Mouse (Mus musculus) intestine, embryonic 15.5 days (tissue): Measurements from ENCODE around the gene Ctbp2. TPM values are rescaled to one million over a fixed set of nuclear protein-coding genes. Genes with fewer than 3 reads are reported as not detected.

Source experiments
- ATAC-seq: fragments of 200-750 bp; cut with Nextera tagmentation; 2 replicates; pipeline ENCODE4 v1.8.0; 2017; ENCODE audit warnings: moderate TSS enrichment, moderate library complexity
- H3K27ac ChIP-seq: fragments of 300-500 bp; sonication (generic); 2 replicates; pipeline ENCODE4 v1.5.1; 2015; ENCODE audit warnings: mild to moderate bottlenecking, inconsistent platforms
- H3K27me3 ChIP-seq: fragments of 300-500 bp; sonication (generic); replicated peaks from 2 replicates; pipeline ENCODE4 v1.6.1; 2015; ENCODE audit warnings: inconsistent platforms
- H3K36me3 ChIP-seq: fragments of 300-500 bp; sonication (generic); 2 replicates; pipeline ENCODE4 v1.6.1; 2015; ENCODE audit warnings: inconsistent platforms
- H3K4me1 ChIP-seq: fragments of 300-500 bp; sonication (generic); replicated peaks from 2 replicates; pipeline ENCODE4 v1.6.1; 2015; ENCODE audit warnings: inconsistent platforms
- H3K4me2 ChIP-seq: fragments of 300-500 bp; sonication (generic); replicated peaks from 2 replicates; pipeline ENCODE4 v1.6.1; 2015; ENCODE audit warnings: mild to moderate bottlenecking, inconsistent platforms
- H3K4me3 ChIP-seq: fragments of 300-500 bp; sonication (generic); replicated peaks from 2 replicates; pipeline ENCODE4 v1.5.1; 2015; ENCODE audit warnings: inconsistent platforms
- H3K9ac ChIP-seq: fragments of 300-500 bp; sonication (generic); 2 replicates; pipeline ENCODE4 v1.6.1; 2015; ENCODE audit warnings: inconsistent platforms
- H3K9me3 ChIP-seq: fragments of 300-500 bp; sonication (generic); 2 replicates; pipeline ENCODE4 v1.6.1; 2016; ENCODE audit warnings: inconsistent platforms
- WGBS: fragments of 180-500 bp; shearing (Covaris S2); methylation state at CpG from one replicate; pipeline ENCODE4 v1.1.7; 2015; 5-methylcytosine and 5-hydroxymethylcytosine counted together
- polyA plus RNA-seq: library from polyadenylated mRNA; unstranded; fragments of >200 nt; fragmentation: Nextera tagmentation; extraction: Ambion mirVana; gene quantifications from 2 replicates; pipeline ENCODE4 v1.2.1, GENCODE M21; 2015

Gene Ctbp2
- polyA plus RNA-seq, 1 experiment from 2014 or later = 85.5 TPM

DNA sequence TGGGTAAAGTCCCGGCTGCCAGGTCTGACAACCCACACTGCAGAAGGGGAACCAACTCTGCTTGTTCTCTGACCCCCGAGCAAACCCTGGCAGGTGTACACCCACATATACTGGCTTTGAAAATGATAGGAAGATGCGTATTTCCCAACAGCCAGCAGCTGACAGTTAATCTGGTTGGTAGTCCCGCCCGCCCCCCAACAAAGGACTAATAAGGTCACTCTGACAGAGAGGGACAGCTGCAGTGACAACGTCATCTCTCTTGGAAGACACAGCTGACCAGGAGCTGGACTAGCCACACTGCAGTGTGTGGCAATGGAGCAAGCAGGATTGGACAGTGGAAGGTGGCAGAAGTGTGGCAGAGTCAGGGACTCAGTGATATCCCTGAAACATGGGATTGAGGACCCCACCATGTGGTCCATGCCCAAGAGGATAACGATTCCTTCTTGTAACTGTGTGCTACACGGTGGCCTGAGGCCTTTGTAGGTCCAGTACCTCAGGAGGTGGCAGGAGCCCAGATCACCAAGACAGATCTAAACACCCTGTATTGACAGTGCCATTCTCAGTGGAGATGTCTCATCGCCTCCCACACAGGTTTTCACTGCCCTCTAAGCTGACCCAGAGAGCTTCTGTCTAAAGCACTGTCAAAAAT, 131.1 kb downstream of the Ctbp2 start:
- no peaks in the 10 kb centered on the region for H3K9me3 ChIP-seq
- no peak overlapping the region for H3K9ac ChIP-seq
- H3K4me2 ChIP-seq = no peak overlapping the region
- no peaks in the 10 kb centered on the region for H3K27me3 ChIP-seq
- 92% methylated on average over 9 of the region's 9 CpGs for WGBS
- ATAC-seq = no peak
- peaks cover 48% of the 10 kb centered on the region for H3K36me3 ChIP-seq
- H3K4me1 ChIP-seq = no peaks in the 10 kb centered on the region
- no peak overlapping the region for H3K4me3 ChIP-seq
- no peak overlapping the region for H3K27ac ChIP-seq

DNA sequence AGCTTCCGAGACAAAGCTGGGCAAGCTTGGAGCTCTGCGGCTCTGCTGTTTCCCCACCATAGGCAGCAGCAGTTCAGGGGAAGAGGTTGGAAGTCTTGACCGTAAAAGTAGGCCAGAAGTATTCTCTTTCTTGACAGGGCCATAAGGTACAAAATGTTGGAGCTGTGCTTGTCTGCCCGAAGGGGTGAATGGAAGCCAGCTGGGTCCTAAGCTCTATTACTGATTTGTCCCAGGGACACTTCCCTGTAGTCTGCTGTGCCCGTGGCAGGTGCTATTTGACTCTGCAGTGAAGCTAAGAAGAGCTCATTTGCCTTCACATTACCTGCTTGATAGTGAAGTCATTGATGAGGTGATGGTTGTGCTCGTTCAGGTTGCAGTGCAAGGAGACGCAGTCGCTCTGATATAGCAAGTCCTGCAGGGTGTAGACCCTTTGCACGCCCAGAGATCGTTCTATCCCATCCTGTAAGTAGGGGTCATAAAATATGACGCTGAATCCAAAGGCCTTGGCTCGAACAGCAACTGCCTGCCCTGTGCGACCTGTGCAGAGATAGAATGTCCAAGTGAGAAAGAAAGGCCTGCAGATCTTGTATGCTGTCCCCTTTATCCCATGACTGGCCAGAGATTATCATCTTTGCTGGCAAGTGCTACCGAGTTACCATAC, 132.8 kb downstream of the Ctbp2 start:
- WGBS = 82% methylated on average over 14 of the region's 14 CpGs
- H3K27ac ChIP-seq = no peak overlapping the region
- no peak overlapping the region for H3K4me3 ChIP-seq
- no peaks in the 10 kb centered on the region for H3K27me3 ChIP-seq
- no peak for ATAC-seq
- H3K36me3 ChIP-seq = peaks cover 36% of the 10 kb centered on the region
- H3K4me2 ChIP-seq = no peak overlapping the region
- no peaks in the 10 kb centered on the region for H3K9me3 ChIP-seq
- no peak overlapping the region for H3K9ac ChIP-seq
- H3K4me1 ChIP-seq = no peaks in the 10 kb centered on the region

DNA sequence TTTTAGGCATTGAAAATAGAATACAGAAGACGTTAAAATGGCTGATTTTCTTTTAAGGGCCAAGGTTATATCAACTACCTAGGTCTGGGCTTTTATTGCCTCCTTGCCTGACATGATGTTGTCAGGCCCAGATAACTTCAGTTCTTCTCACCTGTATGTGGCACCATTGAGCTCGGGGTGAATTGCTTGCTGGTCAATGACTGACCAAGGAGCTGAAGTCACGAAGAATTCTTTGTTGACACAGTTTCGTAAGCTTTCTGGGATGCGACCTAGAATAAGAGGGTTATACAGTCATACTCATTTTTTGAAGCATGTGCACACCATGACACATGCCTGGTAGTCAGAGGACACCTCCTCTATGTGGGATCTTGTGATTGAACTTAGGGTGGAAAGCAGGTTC, 134.3 kb downstream of the Ctbp2 start:
- Histone ChIP-seq H3K9me3 (no peaks in the 10 kb centered on the region), H3K4me2 (no peak overlapping the region), H3K9ac (no peak overlapping the region), H3K4me1 (no peaks in the 10 kb centered on the region), H3K27ac (no peak overlapping the region), H3K36me3 (peaks cover 31% of the 10 kb centered on the region), H3K4me3 (no peak overlapping the region), H3K27me3 (no peaks in the 10 kb centered on the region)
- ATAC-seq = no peak
- 75% methylated on average over 5 of the region's 5 CpGs for WGBS

DNA sequence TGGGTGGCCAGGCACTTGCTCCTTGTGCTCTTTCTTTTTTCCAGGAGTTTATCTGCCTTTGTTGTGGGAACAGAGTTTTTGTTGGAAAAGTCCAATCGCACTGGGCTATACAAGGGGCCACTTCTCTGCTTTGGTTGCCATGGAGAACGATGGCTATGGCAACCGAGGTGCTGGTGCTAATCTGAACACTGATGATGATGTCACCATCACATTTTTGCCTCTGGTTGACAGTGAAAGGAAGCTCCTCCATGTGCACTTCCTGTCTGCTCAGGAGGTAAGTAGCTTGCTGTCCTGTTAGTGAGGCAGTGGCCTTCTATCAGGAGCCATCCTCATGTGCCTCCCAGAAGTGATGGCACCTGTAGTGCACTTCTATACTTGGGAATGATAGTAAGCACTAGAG, 141.5 kb downstream of the Ctbp2 start:
- H3K4me2 ChIP-seq = no peak overlapping the region
- H3K27me3 ChIP-seq = no peaks in the 10 kb centered on the region
- H3K9me3 ChIP-seq = no peaks in the 10 kb centered on the region
- H3K4me3 ChIP-seq = no peak overlapping the region
- H3K4me1 ChIP-seq = no peaks in the 10 kb centered on the region
- no peak overlapping the region for H3K9ac ChIP-seq
- no peak for ATAC-seq
- peaks cover 8% of the 10 kb centered on the region; the same call in 1 of the 2 replicates for H3K36me3 ChIP-seq
- WGBS = 69% methylated on average over 3 of the region's 3 CpGs
- no peak overlapping the region for H3K27ac ChIP-seq

DNA sequence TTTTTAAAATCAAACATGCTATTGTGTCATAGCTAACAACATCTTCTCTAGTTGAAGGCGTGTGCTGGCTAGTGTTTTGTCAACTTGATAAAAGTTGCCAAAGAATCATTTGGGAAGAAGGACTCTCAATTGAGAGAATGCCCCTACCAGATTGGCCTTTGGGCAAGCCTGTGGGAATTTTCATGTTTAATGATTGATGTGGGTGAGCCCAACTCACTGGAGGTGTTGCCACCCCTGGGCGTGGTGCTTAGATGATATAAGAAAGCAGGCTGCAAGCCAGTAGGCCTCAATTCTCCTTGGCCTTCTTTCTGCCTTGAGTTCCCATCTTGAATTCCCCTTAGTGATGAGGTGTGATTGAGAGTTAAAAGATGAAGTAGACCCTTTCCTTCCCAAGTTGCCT, 146.2 kb downstream of the Ctbp2 start:
- Histone ChIP-seq H3K4me1 (no peaks in the 10 kb centered on the region), H3K9ac (no peak overlapping the region), H3K4me3 (no peak overlapping the region), H3K4me2 (no peak overlapping the region), H3K27ac (no peak overlapping the region), H3K9me3 (no peaks in the 10 kb centered on the region), H3K27me3 (no peaks in the 10 kb centered on the region), H3K36me3 (peaks cover 3% of the 10 kb centered on the region; the same call in 1 of the 2 replicates)
- ATAC-seq = no peak
- 96% methylated on average over 2 of the region's 2 CpGs for WGBS

DNA sequence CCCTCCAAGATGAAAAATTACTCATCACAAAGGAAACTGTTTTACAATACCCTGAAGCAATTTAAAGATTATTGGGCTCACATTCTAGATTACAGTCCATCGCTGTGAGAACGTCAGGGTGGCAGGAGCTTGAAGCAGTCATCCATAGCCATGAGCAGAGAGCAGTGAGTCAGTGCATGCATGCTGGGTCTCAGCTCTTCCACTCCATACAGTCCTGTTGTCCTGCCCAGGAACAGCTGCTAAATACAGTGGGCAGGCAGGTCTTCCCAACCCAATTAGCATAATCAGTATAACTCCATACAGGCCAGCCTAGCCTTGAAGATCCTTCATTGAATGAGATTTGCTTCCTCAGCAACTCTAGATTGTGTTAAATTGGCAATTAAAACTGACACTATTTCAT, 148.1 kb downstream of the Ctbp2 start:
- Histone ChIP-seq H3K4me2 (no peak overlapping the region), H3K27me3 (no peaks in the 10 kb centered on the region), H3K36me3 (peaks cover 3% of the 10 kb centered on the region; the same call in 1 of the 2 replicates), H3K4me3 (no peak overlapping the region), H3K9me3 (no peaks in the 10 kb centered on the region), H3K4me1 (no peaks in the 10 kb centered on the region), H3K27ac (no peak overlapping the region), H3K9ac (no peak overlapping the region)
- no peak for ATAC-seq
- WGBS = 73% methylated on average over 2 of the region's 2 CpGs

DNA sequence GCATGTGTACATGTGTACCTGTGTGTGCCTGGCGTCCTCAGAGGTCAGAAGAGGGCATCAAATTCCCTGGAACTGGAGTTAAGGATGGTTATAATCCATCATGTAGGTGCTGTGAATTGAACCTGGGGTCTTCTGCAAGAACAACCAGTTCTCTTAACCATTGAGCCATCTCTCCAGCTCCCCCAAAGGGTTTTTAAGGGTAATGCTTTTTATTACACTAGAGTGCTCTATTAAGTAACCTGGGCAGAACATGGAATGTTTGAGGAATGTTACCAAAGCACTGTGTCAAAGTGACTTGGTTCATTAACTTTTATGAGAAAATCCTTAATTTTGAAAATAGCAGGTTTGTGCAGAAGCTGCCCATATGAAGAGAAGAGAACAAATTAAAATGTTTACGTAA, 152.1 kb downstream of the Ctbp2 start:
- Histone ChIP-seq H3K27me3 (no peaks in the 10 kb centered on the region), H3K36me3 (0 out of 2 replicates have a peak, but pooled peaks cover 3% of the 10 kb centered on the region), H3K4me3 (no peak overlapping the region), H3K4me2 (no peak overlapping the region), H3K9ac (no peak overlapping the region), H3K4me1 (no peaks in the 10 kb centered on the region), H3K27ac (no peak overlapping the region), H3K9me3 (no peaks in the 10 kb centered on the region)
- 88% methylated on average over 2 of the region's 2 CpGs for WGBS
- no peak for ATAC-seq

DNA sequence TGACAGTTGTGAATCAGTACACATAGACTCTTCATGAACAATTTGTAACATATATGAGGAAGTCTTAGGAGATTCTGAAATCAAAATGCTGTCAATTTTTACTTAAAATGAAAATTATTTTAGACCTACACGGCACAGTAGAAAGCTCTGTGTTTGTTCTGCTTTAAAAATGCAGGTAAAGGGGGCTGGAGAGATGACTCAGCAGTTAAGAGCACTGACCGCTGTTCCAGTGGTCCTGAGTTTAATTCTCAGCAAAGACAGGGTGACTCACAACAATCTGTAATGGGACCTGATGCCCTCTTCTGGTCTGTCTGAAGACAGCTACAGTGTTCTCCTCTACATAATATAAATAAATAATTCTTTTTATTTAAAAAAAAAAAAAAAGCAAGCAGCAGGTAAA, 158.4 kb downstream of the Ctbp2 start:
- WGBS = 79% methylated on average over 2 of the region's 2 CpGs
- no peaks in the 10 kb centered on the region for H3K4me1 ChIP-seq
- no peak for ATAC-seq
- no peaks in the 10 kb centered on the region for H3K9me3 ChIP-seq
- no peak overlapping the region for H3K27ac ChIP-seq
- H3K4me3 ChIP-seq = no peak overlapping the region
- H3K9ac ChIP-seq = no peak overlapping the region
- H3K4me2 ChIP-seq = no peak overlapping the region
- no peaks in the 10 kb centered on the region for H3K27me3 ChIP-seq
- H3K36me3 ChIP-seq = 0 out of 2 replicates have a peak, but pooled peaks cover 3% of the 10 kb centered on the region

DNA sequence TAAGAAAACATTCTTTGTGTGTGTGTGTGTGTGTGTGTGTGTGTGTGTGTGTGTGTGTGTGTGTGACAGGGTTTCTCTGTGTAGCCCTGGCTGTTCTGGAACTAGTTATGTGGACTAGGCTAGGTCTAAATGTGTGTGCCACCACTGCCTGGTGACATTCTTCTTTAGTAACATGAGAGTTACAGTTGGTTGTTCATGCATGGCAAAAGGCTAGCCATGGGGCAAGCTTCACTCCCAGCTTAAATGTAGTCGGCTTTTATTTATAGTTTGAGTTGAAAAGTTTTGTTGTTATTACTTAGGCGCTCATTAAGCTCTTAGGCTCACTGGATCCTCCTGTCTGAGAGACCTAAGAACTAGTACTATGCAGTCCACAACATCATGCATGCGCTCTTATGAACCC, 159.8 kb downstream of the Ctbp2 start:
- Histone ChIP-seq H3K27me3 (no peaks in the 10 kb centered on the region), H3K9me3 (no peaks in the 10 kb centered on the region), H3K36me3 (0 out of 2 replicates have a peak, but pooled peaks cover 3% of the 10 kb centered on the region), H3K9ac (no peak overlapping the region), H3K4me2 (no peak overlapping the region), H3K27ac (no peak overlapping the region), H3K4me3 (no peak overlapping the region), H3K4me1 (no peaks in the 10 kb centered on the region)
- no peak for ATAC-seq
- 84% methylated on average over 3 of the region's 3 CpGs for WGBS

DNA sequence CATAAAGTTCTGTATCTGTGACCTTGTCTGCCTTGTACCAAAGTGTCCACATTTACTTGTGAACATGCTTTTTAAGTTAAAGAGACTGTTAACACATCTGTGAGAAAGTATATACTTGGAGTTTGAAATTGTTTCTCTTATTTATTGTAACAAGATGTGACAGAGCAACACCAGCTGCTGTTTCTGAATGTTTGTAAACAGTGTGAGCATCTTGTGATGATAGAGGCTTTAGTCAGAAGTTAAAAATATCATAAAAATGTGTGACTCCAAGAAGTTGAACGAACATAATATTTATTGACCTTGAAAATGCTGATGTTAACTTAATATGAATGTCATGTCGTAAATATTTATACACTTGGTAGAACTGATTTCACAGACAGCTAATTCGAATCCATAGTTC, 173.5 kb downstream of the Ctbp2 start:
- Histone ChIP-seq H3K27me3 (no peaks in the 10 kb centered on the region), H3K4me3 (no peak overlapping the region), H3K9me3 (no peaks in the 10 kb centered on the region), H3K36me3 (no peaks in the 10 kb centered on the region), H3K27ac (no peak overlapping the region), H3K4me2 (no peak overlapping the region), H3K4me1 (0 out of 2 replicates have a peak, but pooled peaks cover 5% of the 10 kb centered on the region), H3K9ac (no peak overlapping the region)
- ATAC-seq = no peak
- WGBS = 62% methylated on average over 3 of the region's 3 CpGs

DNA sequence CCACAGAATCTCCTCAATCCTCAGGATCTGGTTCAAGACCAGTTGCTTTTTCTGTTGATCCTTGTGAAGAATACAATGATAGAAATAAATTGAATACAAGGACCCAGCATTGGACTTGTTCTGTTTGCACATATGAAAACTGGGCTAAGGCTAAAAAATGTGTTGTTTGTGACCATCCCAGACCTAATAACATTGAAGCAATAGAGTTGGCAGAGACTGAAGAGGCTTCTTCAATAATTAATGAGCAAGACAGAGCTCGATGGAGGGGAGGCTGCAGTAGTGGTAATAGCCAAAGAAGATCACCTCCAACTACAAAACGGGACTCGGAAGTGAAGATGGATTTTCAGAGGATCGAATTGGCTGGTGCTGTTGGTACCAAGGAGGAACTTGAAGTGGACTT, 174.2 kb downstream of the Ctbp2 start:
- Histone ChIP-seq H3K9me3 (no peaks in the 10 kb centered on the region), H3K4me3 (no peak overlapping the region), H3K9ac (no peak overlapping the region), H3K27me3 (no peaks in the 10 kb centered on the region), H3K4me1 (0 out of 2 replicates have a peak, but pooled peaks cover 5% of the 10 kb centered on the region), H3K36me3 (no peaks in the 10 kb centered on the region), H3K4me2 (no peak overlapping the region), H3K27ac (no peak overlapping the region)
- 78% methylated on average over 4 of the region's 4 CpGs for WGBS
- no peak for ATAC-seq

DNA sequence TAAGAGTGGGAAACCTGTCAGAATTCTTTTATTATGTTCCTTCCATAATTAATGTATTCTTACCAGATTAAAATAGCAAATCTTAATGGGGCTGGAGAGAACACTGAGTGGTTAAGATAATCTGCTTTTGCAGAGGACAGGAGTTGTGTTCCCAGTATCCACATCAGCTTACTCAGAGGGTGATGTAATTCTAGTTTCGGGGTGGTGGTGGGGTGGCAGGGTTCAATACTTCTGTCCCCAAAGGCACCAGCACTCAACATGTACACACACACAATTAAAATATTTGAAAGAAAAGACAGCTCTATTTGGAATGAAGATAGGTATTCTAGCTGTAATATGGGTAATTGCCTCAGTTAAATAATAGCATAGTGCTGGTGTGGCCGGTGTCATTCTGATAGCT, 183.6 kb downstream of the Ctbp2 start:
- Histone ChIP-seq H3K27me3 (no peaks in the 10 kb centered on the region), H3K27ac (no peak overlapping the region), H3K9me3 (no peaks in the 10 kb centered on the region), H3K4me2 (no peak overlapping the region), H3K9ac (no peak overlapping the region), H3K36me3 (no peaks in the 10 kb centered on the region), H3K4me3 (no peak overlapping the region), H3K4me1 (no peaks in the 10 kb centered on the region)
- 81% methylated on average over 2 of the region's 2 CpGs for WGBS
- no peak for ATAC-seq

DNA sequence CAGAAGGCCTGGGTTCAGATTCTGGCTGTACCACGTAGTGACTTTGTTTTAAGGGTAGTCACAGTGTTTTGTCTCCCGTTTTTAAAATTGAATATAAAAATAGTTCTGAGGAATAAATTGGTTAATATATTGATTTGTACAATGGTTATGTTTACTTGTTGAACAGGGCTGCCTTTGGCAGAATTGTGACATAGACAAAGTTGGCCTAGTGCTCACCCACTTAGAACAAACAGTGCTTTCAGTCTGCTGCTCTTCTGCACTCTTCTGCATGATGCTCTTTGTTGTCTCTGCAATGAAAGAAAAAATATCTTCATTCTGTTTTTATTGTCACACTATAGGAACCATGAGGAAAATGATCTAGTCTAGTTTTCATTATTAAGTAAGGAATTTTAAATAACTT, 185.0 kb downstream of the Ctbp2 start:
- no peaks in the 10 kb centered on the region for H3K4me1 ChIP-seq
- no peaks in the 10 kb centered on the region for H3K9me3 ChIP-seq
- H3K9ac ChIP-seq = no peak overlapping the region
- no peak overlapping the region for H3K4me2 ChIP-seq
- WGBS = 75% methylated on average over 2 of the region's 2 CpGs
- no peak for ATAC-seq
- no peaks in the 10 kb centered on the region for H3K36me3 ChIP-seq
- H3K27ac ChIP-seq = no peak overlapping the region
- no peak overlapping the region for H3K4me3 ChIP-seq
- no peaks in the 10 kb centered on the region for H3K27me3 ChIP-seq
